Mouse (Mus musculus): ENCODE measurements around the gene Adora2a. TPM values are rescaled to one million over a fixed set of nuclear protein-coding genes. Genes with fewer than 3 reads are reported as not detected.

Gene Adora2a
- polyA plus RNA-seq, 1 experiment from 2014 or later, result 3.5 TPM

GRCm38 (mm10) chr10:75298608-75299007 is 18.1 kb upstream of the Adora2a start:
- no peak overlapping the region for H3K27ac ChIP-seq
- peak; percentile 14 for DNase-seq (ENCODE audit: low spot score)
- peaks cover 21% of the 10 kb centered on the region; the same call in 1 of the 2 replicates for H3K36me3 ChIP-seq
- H3K27me3 ChIP-seq (ENCODE audit: insufficient read depth, poor library complexity, severe bottlenecking), result no peaks in the 10 kb centered on the region
- H3K4me3 ChIP-seq, result no peak overlapping the region
- H3K9me3 ChIP-seq, result no peaks in the 10 kb centered on the region
- peaks cover 30% of the 10 kb centered on the region for H3K4me1 ChIP-seq
- WGBS, result 93% methylated on average over 5 of the region's 5 CpGs

DNA sequence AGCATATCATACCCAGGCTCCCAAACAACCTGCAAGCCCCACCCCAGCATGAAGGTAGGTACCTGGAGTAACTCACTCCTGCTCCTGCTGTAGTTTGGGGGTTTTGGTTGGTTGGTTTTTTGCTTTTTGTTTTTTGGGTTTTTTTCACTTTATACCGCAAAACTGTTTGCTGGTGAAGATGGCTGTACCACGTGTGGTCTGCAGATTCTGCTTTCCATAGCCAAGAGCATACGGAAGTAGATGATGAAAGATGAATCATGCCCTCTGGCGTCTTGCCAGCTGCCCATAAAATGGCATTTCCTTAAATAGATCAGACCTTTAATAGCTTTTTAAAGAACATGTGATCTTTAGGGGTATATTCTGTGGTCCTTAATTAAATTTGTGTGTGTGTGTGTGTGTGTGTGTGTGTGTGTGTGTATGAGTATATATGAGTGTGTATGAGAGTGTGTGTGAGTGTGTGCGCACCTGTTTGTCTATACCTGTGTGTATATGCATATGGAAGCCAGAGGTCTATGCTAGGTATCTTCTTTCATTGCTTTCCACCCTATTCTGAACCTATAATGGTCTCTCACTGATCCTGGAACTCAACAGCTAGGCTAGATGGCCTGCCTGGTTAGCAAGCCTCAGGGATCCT is 16.8 kb upstream of the Adora2a start:
- Histone ChIP-seq H3K27me3 (ENCODE audit: insufficient read depth, poor library complexity, severe bottlenecking) (no peaks in the 10 kb centered on the region), H3K27ac (no peak overlapping the region), H3K4me1 (peaks cover 32% of the 10 kb centered on the region), H3K9me3 (no peaks in the 10 kb centered on the region), H3K4me3 (no peak overlapping the region), H3K36me3 (peaks cover 23% of the 10 kb centered on the region; the same call in 1 of the 2 replicates)
- WGBS, result 83% methylated on average over 5 of the region's 5 CpGs
- peak; percentile 51 for DNase-seq (ENCODE audit: low spot score)

GRCm38 (mm10) chr10:75301195-75301806 is 15.4 kb upstream of the Adora2a start:
- Histone ChIP-seq H3K27ac (no peak overlapping the region; the same call in 1 of the 2 replicates), H3K4me1 (peaks cover 30% of the 10 kb centered on the region), H3K27me3 (ENCODE audit: insufficient read depth, poor library complexity, severe bottlenecking) (no peaks in the 10 kb centered on the region), H3K9me3 (no peaks in the 10 kb centered on the region), H3K4me3 (no peak overlapping the region), H3K36me3 (peaks cover 21% of the 10 kb centered on the region; the same call in 1 of the 2 replicates)
- WGBS, result 83% methylated on average over 12 of the region's 12 CpGs
- no peak for DNase-seq (ENCODE audit: low spot score)

GRCm38 (mm10) chr10:75301937-75302336 is 14.7 kb upstream of the Adora2a start:
- no peak for DNase-seq (ENCODE audit: low spot score)
- no peaks in the 10 kb centered on the region for H3K27me3 ChIP-seq (ENCODE audit: insufficient read depth, poor library complexity, severe bottlenecking)
- H3K4me3 ChIP-seq, result no peak overlapping the region
- 59% methylated on average over 4 of the region's 4 CpGs for WGBS
- H3K4me1 ChIP-seq, result peaks cover 30% of the 10 kb centered on the region
- H3K36me3 ChIP-seq, result peaks cover 22% of the 10 kb centered on the region; the same call in 1 of the 2 replicates
- no peak overlapping the region; the same call in 1 of the 2 replicates for H3K27ac ChIP-seq
- no peaks in the 10 kb centered on the region for H3K9me3 ChIP-seq

- peaks cover 30% of the 10 kb centered on the region for H3K4me1 ChIP-seq
- H3K27ac ChIP-seq, result no peak overlapping the region
- H3K36me3 ChIP-seq, result peaks cover 28% of the 10 kb centered on the region
- 87% methylated on average over 4 of the region's 4 CpGs for WGBS
- no peak overlapping the region for H3K4me3 ChIP-seq
- H3K9me3 ChIP-seq, result no peaks in the 10 kb centered on the region
- no peak for DNase-seq (ENCODE audit: low spot score)
- H3K27me3 ChIP-seq (ENCODE audit: insufficient read depth, poor library complexity, severe bottlenecking), result no peaks in the 10 kb centered on the region
These were observed 14.1 kb upstream of the Adora2a start for GRCm38 (mm10) chr10:75302536-75302935.

- Histone ChIP-seq H3K4me3 (no peak overlapping the region), H3K4me1 (peaks cover 30% of the 10 kb centered on the region), H3K27ac (peak overlapping the region; percentile 73), H3K9me3 (no peaks in the 10 kb centered on the region), H3K27me3 (ENCODE audit: insufficient read depth, poor library complexity, severe bottlenecking) (no peaks in the 10 kb centered on the region), H3K36me3 (peaks cover 37% of the 10 kb centered on the region)
- WGBS, result 79% methylated on average over 8 of the region's 8 CpGs
- no peak for DNase-seq (ENCODE audit: low spot score)
These were observed 13.2 kb upstream of the Adora2a start for GRCm38 (mm10) chr10:75303324-75304048.

DNA sequence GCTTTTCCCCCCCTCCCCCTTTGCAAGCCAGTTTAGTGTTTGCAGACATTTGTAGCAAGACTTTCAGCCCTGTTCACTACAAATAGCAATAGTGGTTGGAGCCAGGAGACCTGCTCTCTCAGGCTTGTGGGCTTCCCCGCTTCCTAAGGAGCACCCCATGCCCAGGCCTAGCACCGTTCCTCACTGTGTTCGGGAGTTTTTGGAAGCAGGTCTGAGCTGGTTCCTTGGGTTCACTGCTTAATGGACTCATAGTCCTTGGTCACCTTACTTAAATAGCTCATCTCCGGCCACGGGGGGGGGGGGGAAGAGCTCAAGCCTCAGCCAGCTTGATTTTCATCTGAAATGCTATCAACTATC is 12.7 kb upstream of the Adora2a start:
- H3K4me3 ChIP-seq, result no peak overlapping the region
- H3K27me3 ChIP-seq (ENCODE audit: insufficient read depth, poor library complexity, severe bottlenecking), result no peaks in the 10 kb centered on the region
- 79% methylated on average over 5 of the region's 5 CpGs for WGBS

DNA sequence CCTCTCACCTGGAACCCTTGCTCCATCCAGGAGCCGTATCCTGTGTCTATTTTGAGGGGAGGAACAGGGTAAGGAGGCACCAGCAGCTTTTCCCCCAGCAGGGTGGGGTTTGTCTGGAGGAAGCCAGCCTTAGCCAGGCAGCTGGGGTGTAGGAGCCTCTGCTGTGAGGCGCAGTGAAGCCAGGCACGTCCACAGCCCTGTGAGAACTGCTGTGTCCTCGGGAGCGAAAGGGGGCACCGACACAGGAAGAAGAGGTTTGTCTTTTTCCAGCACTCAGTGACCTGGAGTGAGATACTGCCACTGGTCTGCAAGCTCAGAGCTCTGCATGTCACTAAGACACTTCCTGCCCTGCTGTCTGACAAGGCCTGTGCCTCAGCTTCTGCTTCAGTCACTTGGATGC is 12.3 kb upstream of the Adora2a start:
- no peaks in the 10 kb centered on the region for H3K27me3 ChIP-seq (ENCODE audit: insufficient read depth, poor library complexity, severe bottlenecking)
- peak overlapping the region; percentile 73 for H3K27ac ChIP-seq
- WGBS, result 58% methylated on average over 6 of the region's 6 CpGs
- no peak overlapping the region for H3K4me3 ChIP-seq
- H3K9me3 ChIP-seq, result no peaks in the 10 kb centered on the region
- no peak for DNase-seq (ENCODE audit: low spot score)
- peaks cover 40% of the 10 kb centered on the region for H3K36me3 ChIP-seq
- peaks cover 39% of the 10 kb centered on the region for H3K4me1 ChIP-seq

More for the DNA sequence above, 12.7 kb upstream of the Adora2a start:
- H3K9me3 ChIP-seq, result no peaks in the 10 kb centered on the region
- no peak for DNase-seq (ENCODE audit: low spot score)
- peak overlapping the region; percentile 73 for H3K27ac ChIP-seq
- H3K36me3 ChIP-seq, result peaks cover 40% of the 10 kb centered on the region
- peaks cover 35% of the 10 kb centered on the region for H3K4me1 ChIP-seq

DNA sequence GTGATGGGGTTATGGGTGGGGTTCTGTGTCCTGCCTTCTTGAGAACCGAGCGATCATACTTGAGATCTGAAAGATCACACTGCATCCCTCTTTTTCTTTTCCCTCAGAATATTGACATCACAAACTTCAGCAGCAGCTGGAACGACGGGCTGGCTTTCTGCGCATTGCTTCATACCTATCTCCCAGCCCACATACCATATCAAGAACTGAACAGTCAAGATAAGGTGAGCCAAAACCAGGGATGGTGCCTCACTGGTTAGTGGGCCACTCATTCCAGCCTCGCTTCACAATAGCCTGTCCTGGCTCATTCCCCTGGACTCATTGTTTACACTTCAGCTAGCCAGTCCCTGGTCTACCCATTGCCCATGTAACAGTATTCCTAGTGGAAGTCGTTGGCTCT is 9.5 kb upstream of the Adora2a start:
- H3K27ac ChIP-seq, result peak overlapping the region; percentile 7; the same call in 1 of the 2 replicates
- H3K9me3 ChIP-seq, result no peaks in the 10 kb centered on the region
- DNase-seq (ENCODE audit: low spot score), result no peak
- no peak overlapping the region for H3K4me3 ChIP-seq
- peaks cover 55% of the 10 kb centered on the region for H3K36me3 ChIP-seq
- WGBS, result 89% methylated on average over 7 of the region's 7 CpGs
- H3K4me1 ChIP-seq, result peaks cover 42% of the 10 kb centered on the region
- H3K27me3 ChIP-seq (ENCODE audit: insufficient read depth, poor library complexity, severe bottlenecking), result no peaks in the 10 kb centered on the region

- Histone ChIP-seq H3K36me3 (peaks cover 45% of the 10 kb centered on the region), H3K4me1 (peaks cover 53% of the 10 kb centered on the region), H3K9me3 (no peaks in the 10 kb centered on the region), H3K27ac (no peak overlapping the region), H3K4me3 (no peak overlapping the region), H3K27me3 (ENCODE audit: insufficient read depth, poor library complexity, severe bottlenecking) (peaks cover 21% of the 10 kb centered on the region)
- WGBS, result 85% methylated on average over 7 of the region's 7 CpGs
- DNase-seq (ENCODE audit: low spot score), result no peak
These were observed 4.3 kb upstream of the Adora2a start for GRCm38 (mm10) chr10:75312361-75312760.

- H3K4me3 ChIP-seq, result no peak overlapping the region
- H3K27ac ChIP-seq, result peak overlapping the region; percentile 57; the same call in 1 of the 2 replicates
- WGBS, result 62% methylated on average over 6 of the region's 6 CpGs
- peaks cover 26% of the 10 kb centered on the region for H3K36me3 ChIP-seq
- no peak for DNase-seq (ENCODE audit: low spot score)
- no peaks in the 10 kb centered on the region for H3K9me3 ChIP-seq
- H3K4me1 ChIP-seq, result peaks cover 51% of the 10 kb centered on the region
- peaks cover 41% of the 10 kb centered on the region for H3K27me3 ChIP-seq (ENCODE audit: insufficient read depth, poor library complexity, severe bottlenecking)
These were observed 2.3 kb upstream of the Adora2a start for GRCm38 (mm10) chr10:75314190-75314980.

GRCm38 (mm10) chr10:75315756-75316155 is 921 bp upstream of the Adora2a start:
- 78% methylated on average over 8 of the region's 8 CpGs for WGBS
- Histone ChIP-seq H3K4me3 (no peak overlapping the region), H3K9me3 (no peaks in the 10 kb centered on the region), H3K27me3 (ENCODE audit: insufficient read depth, poor library complexity, severe bottlenecking) (peaks cover 54% of the 10 kb centered on the region), H3K36me3 (peaks cover 12% of the 10 kb centered on the region), H3K4me1 (peaks cover 44% of the 10 kb centered on the region), H3K27ac (no peak overlapping the region)
- DNase-seq (ENCODE audit: low spot score), result no peak

All from heart, embryonic 10.5 days (tissue).